Mouse (Mus musculus) heart, postnatal 10 days (tissue): ENCODE measurements around the gene Sub1. TPM values are rescaled to one million over a fixed set of nuclear protein-coding genes. Genes with fewer than 3 reads are reported as not detected.

Source experiments
- DNase-seq, 2 experiments: peaks; one replicate each; pipeline ENCODE4 v3.0.0; 2021
- intact Hi-C: fragments of 180-260 bp; cut with DNase I; formaldehyde crosslinking; loops from one replicate; pipeline ENCODE4 v1.15.1; 2025
- total RNA-seq, 2 experiments: library from RNA; stranded (reverse); gene quantifications; 2 replicates each; pipeline ENCODE4 v1.2.3; 2021

The Sub1 gene
- total RNA-seq, 2 experiments from 2014 or later = 142 to 149 TPM

- DNase-seq = peak; percentile 87 to 90
- intact Hi-C loops = loop anchor here (1.0 to 10.0 kb wide), 5 partner anchors 113 to 1497 kb away; partner anchors contain the start of genes 6030458C11Rik, Dnajc21 and Drosha
These were observed 24.8 kb downstream of the Sub1 start for GRCm38 (mm10) chr15:11971854-11972420.

DNA sequence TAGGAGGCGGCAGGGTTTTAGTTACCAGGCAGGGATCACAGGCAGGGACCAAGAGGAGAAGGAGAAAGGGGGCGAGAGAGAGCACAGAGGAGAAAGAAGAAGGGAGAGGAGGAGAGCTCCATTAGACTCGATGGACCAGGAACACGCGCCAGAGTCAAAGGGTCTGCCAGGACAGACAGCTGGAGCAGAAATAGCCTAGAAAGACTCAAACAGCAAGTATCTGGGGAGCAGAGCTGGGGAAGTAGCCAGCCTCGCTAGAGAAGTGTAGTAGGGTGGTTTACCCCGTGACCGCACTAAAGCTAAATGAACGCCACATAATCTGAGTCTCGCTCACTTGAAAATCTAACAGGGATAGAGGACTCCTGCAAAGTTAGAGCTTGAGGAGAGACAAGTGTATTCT is 26.2 kb downstream of the Sub1 start:
- peak; percentile 63 to 67 for DNase-seq
- intact Hi-C loops = loop anchor here (5.0 to 10.0 kb wide), 4 partner anchors 297 to 1496 kb away; partner anchors contain the start of genes 6030458C11Rik, Dnajc21 and Drosha

GRCm38 (mm10) chr15:11968851-11969250 is 27.9 kb downstream of the Sub1 start:
- intact Hi-C loops = no loop called here
- DNase-seq = no peak

- peak; percentile 55 to 77 for DNase-seq
- intact Hi-C loops = loop anchor here (1.0 to 2.0 kb wide), 4 partner anchors 60 to 558 kb away; partner anchors contain the start of gene Npr3
These were observed 30.4 kb downstream of the Sub1 start for GRCm38 (mm10) chr15:11966367-11966766.

- intact Hi-C loops = no loop called here
- DNase-seq = no peak
These were observed 31.5 kb downstream of the Sub1 start for GRCm38 (mm10) chr15:11965201-11965845.

DNA sequence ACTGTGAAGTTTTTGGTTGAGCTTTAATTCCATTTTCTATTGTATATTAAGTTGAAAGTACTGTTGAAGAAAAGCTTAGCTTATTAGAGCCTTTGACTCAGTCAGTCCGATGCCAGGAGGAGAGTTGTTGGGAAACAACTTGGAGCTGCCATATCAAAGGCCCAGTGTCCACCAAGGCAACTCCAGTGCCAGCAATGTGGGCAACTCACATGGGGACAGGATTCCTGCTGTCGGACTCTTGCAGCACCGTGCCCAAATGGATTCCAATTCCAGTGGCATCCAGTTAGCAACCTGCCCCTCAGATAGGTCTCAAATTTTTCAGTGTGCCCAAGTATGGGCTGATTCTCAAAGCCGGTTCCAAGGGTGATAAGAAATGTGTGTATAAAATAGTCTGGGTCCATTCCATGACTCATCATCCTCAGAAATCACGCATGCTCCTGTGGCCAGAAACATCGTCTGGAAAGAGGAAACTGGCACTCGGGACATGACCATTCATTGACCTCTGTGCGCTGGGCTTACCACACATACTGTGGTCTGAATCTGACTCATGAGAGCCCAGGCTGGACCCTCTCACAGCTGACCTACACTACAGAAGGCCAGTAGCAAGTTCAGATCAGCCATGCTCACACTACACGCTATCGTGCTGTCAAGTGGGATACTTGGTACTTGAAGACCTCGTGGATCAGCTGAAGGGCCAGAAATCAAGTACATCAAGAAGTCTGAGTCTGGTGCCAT is 32.8 kb downstream of the Sub1 start:
- intact Hi-C loops = no loop called here
- DNase-seq = no peak

DNA sequence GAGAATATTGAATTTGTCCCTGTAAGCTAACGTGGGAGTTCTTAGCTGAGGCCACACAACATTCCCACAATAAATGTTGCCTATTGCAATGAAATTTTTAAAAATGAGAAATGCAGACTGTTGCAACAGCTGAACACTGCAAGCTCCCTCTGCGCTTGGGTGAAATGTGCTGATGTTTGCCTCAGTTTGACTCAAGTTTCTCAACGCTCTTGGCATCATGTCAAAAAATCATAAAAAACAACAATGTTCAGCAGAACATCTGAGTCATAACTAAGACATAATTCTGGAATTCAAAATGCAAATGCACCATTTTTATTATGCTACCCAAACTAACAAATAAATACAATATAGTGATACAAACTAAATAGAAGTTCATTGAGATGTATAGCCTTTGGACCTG is 37.1 kb downstream of the Sub1 start:
- intact Hi-C loops = no loop called here
- DNase-seq = no peak

DNA sequence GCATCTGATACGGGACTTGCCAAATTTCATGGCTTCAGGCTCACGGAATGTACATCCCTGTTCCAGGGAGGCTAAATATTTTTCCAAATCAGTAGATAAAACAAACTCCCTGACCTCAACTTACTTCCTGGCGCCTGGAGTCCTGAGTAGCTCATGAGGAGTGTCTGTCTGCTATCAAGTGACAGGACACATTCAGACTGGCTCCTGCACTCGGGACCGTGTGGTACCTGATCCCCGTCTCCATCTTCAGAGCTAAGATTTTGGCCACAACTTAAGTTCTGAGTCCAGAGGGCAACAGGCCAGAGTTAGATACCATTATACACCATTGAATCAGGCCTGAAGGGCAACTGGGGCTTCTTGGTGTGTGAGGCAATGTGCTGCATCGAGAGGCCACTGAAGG is 40.7 kb downstream of the Sub1 start:
- intact Hi-C loops = no loop called here

DNA sequence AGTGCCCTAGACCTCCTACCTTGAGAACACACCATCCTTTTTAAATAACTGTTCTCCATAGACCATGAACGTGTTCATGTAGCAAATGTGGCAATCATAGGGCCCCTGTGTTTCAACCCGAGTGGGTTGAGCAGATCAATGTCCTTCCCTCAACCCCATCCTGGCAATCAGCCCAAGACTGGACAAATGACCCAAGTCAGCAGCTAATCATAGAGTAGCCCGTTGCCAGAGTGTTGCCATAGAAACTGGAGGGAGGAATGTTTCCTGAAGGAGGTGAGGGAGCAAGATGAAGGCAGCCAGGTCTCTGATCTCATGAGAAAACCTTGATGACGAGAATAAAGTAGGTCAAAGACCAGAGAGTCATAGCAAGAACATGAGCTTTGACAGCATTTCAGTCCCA is 42.6 kb downstream of the Sub1 start:
- intact Hi-C loops = no loop called here
- DNase-seq = no peak

More for the DNA sequence above, 40.7 kb downstream of the Sub1 start:
- DNase-seq = no peak

DNA sequence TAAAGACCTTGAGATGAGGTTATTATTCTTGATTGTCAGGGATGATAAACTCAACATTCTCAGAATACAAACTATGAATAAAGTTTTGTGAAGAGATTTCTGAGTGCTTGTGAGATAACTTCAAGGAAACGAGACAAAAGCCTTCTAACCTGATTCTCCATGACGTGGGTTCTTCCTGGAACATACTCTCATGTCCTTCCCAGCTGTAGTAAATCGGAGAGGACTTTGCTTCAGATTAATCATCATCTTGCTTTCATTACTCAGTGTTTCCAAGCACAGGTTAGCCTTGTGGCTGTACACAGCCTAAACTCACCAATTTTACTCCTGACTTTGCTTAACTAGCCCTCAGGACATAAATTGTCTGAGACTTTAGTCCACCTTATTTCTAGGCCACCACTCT is 44.6 kb downstream of the Sub1 start:
- intact Hi-C loops = no loop called here
- no peak for DNase-seq

DNA sequence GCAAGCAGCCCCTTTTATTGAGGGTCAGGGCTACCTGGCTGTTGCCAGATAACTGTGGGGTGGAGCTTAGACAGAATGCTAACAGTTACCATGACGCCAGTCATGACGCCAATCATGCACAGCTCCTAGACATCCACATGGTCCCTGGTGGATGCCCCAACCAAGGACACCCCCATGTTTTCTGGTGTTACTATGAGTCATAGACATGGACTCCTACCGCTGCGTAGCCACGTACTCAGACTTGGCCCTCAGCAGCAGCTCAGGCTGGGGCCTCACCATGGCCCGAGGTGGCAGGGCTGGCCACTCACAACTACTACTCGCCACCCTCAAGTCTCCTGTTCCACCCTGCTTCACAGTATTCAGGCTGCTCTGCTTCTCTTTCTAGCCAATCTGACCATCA is 45.6 kb downstream of the Sub1 start:
- DNase-seq = no peak

GRCm38 (mm10) chr15:11950144-11950543 is 46.6 kb downstream of the Sub1 start:
- no peak for DNase-seq
- intact Hi-C loops = no loop called here

More for the DNA sequence above, 45.6 kb downstream of the Sub1 start:
- intact Hi-C loops = no loop called here

DNA sequence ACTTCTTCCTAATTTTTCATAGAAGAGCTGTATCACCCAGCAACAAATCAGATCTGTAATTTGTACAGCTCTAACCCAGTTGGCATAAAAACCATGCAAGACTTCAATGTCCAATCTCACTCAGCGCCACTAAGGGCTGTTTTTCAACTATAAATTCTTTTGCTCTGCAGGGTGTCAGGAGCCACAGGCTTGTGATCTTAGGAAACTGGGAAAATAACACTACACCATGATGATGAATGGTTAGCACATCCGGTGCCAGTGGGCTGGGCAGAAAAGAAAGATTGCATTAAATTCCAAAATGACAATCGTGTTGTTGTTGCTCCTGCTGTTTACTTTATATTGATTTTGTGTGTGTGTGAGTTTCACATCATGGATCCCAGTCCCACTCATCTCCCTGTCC is 47.3 kb downstream of the Sub1 start:
- intact Hi-C loops = no loop called here
- DNase-seq = no peak

- intact Hi-C loops = no loop called here
- no peak for DNase-seq
These were observed 55.9 kb downstream of the Sub1 start for GRCm38 (mm10) chr15:11940855-11941254.

Other genes starting within 250 kb of the Sub1 start
- 10 to 100 TPM; 29.2 to 32.9 TPM for gene Npr3, start 89.7 kb downstream of the Sub1 start, total RNA-seq
- gene Zfr, start 120.8 kb upstream of the Sub1 start, total RNA-seq = 100 to 1,000 TPM; 101 to 114 TPM
- 10 to 100 TPM; 18.6 to 21.3 TPM for gene Mtmr12, start 208.0 kb upstream of the Sub1 start, total RNA-seq